Mouse (Mus musculus) CH12.LX (cell line): ENCODE data around the gene Gabrb3. TPM values are rescaled to one million over a fixed set of nuclear protein-coding genes. Genes with fewer than 3 reads are reported as not detected.

Experiments
- DNase-seq: peaks from one replicate; pipeline ENCODE4 v3.0.0-alpha.2; 2013; ENCODE audit errors: extremely low read depth
- H3K27ac ChIP-seq: 2 replicates; pipeline ENCODE4 v1.5.1; 2012; ENCODE audit warnings: low read depth, mild to moderate bottlenecking, control low read depth, moderate library complexity; ENCODE audit not compliant: insufficient read depth
- H3K27me3 ChIP-seq: replicated peaks from 2 replicates; pipeline ENCODE3; 2012; ENCODE audit warnings: inconsistent platforms
- H3K36me3 ChIP-seq, 2 experiments: replicated peaks in 1 of 2; 2 replicates each; pipeline versions ENCODE3 to v1.6.1; 2012; ENCODE audit warnings: inconsistent platforms in 1 of 2, low read length in 1 of 2, mild to moderate bottlenecking in 1 of 2, mixed read lengths in 1 of 2, moderate library complexity in 1 of 2; ENCODE audit not compliant: control insufficient read depth in 1 of 2, insufficient read depth in 1 of 2
- H3K4me1 ChIP-seq, 2 experiments: 2 replicates each; pipeline ENCODE4 v1.6.1; 2012; ENCODE audit warnings: inconsistent platforms in 1 of 2, moderate library complexity in 1 of 2; ENCODE audit not compliant: insufficient read depth in 2 of 2, control insufficient read depth in 1 of 2
- H3K4me2 ChIP-seq: 2 replicates; pipeline ENCODE4 v1.6.1; 2012; ENCODE audit warnings: low read depth, mild to moderate bottlenecking, control low read depth; ENCODE audit not compliant: poor library complexity, insufficient read depth, severe bottlenecking
- H3K4me3 ChIP-seq, 3 experiments: fragments of 150-350 bp in 1 of 3; sonication (generic) in 1 of 3; replicated peaks in 1 of 3; 2 replicates each; pipeline versions ENCODE3 to v1.5.1; 2011 to 2012; ENCODE audit warnings: low read depth in 2 of 3, low read length in 2 of 3, mild to moderate bottlenecking in 2 of 3, moderate library complexity in 2 of 3, control low read depth in 1 of 3, improper control_type of control experiment in 1 of 3, inconsistent platforms in 1 of 3, mixed read lengths in 1 of 3; ENCODE audit not compliant: poor library complexity in 1 of 3
- H3K79me2 ChIP-seq: replicated peaks from 2 replicates; pipeline ENCODE4 v1.6.1; 2012; ENCODE audit warnings: mild to moderate bottlenecking, moderate library complexity; ENCODE audit not compliant: control insufficient read depth, poor library complexity, insufficient read depth, severe bottlenecking; ENCODE audit errors: extremely low read depth
- H3K9ac ChIP-seq: 2 replicates; pipeline ENCODE4 v1.6.1; 2012; ENCODE audit warnings: low read depth, mild to moderate bottlenecking, control low read depth, moderate library complexity; ENCODE audit not compliant: insufficient read depth
- H3K9me3 ChIP-seq: replicated peaks from 2 replicates; pipeline ENCODE3; 2012; ENCODE audit warnings: low read length, inconsistent platforms, mixed read lengths
- E2F4 ChIP-seq: IDR thresholded peaks from 2 replicates; pipeline ENCODE4 v1.6.1; 2011; ENCODE audit warnings: low read depth, low read length, improper control_type of control experiment; ENCODE audit not compliant: insufficient replicate concordance
- EP300 ChIP-seq: IDR thresholded peaks from 2 replicates; pipeline ENCODE4 v1.6.1; 2011; ENCODE audit warnings: low read length, improper control_type of control experiment
- JUN ChIP-seq: IDR thresholded peaks from 2 replicates; pipeline ENCODE4 v1.6.1; 2011; ENCODE audit warnings: low read depth, mild to moderate bottlenecking, low read length, improper control_type of control experiment, moderate library complexity; ENCODE audit not compliant: insufficient read depth
- JUND ChIP-seq: conservative IDR thresholded peaks from 2 replicates; pipeline ENCODE4 v1.6.1; 2011; ENCODE audit warnings: low read depth, low read length, improper control_type of control experiment
- MAFK ChIP-seq: IDR thresholded peaks from 2 replicates; pipeline ENCODE4 v1.6.1; 2011; ENCODE audit warnings: low read length, improper control_type of control experiment; ENCODE audit not compliant: insufficient replicate concordance
- MAX ChIP-seq: IDR thresholded peaks from 2 replicates; pipeline ENCODE4 v1.6.1; 2011; ENCODE audit warnings: low read length, improper control_type of control experiment
- MAZ ChIP-seq: IDR thresholded peaks from 2 replicates; pipeline ENCODE4 v1.6.1; 2012; ENCODE audit warnings: low read depth, mild to moderate bottlenecking, inconsistent platforms, low read length, improper control_type of control experiment, moderate library complexity
- MEF2A ChIP-seq: IDR thresholded peaks from 2 replicates; pipeline ENCODE4 v1.6.1; 2014; ENCODE audit warnings: low read depth, mild to moderate bottlenecking, inconsistent platforms, low read length, improper control_type of control experiment, borderline replicate concordance
- MXI1 ChIP-seq: IDR thresholded peaks from 2 replicates; pipeline ENCODE4 v1.6.1; 2011; ENCODE audit warnings: mild to moderate bottlenecking, low read depth, low read length, improper control_type of control experiment
- NRF1 ChIP-seq: IDR thresholded peaks from 2 replicates; pipeline ENCODE4 v1.6.1; 2014; ENCODE audit warnings: low read depth, mild to moderate bottlenecking, inconsistent platforms, low read length, improper control_type of control experiment, moderate library complexity
- PAX5 ChIP-seq: IDR thresholded peaks from 2 replicates; pipeline ENCODE4 v1.6.1; 2012; ENCODE audit warnings: low read length, inconsistent platforms, mixed read lengths
- POLR2AphosphoS2 ChIP-seq: IDR thresholded peaks from 2 replicates; pipeline ENCODE4 v1.6.1; 2011; ENCODE audit warnings: low read depth, low read length, improper control_type of control experiment
- RAD21 ChIP-seq: IDR thresholded peaks from 2 replicates; pipeline ENCODE4 v1.6.1; 2011; ENCODE audit warnings: low read depth, mild to moderate bottlenecking, low read length, improper control_type of control experiment, moderate library complexity
- RCOR1 ChIP-seq: conservative IDR thresholded peaks from 2 replicates; pipeline ENCODE4 v1.6.1; 2012; ENCODE audit warnings: low read depth, mild to moderate bottlenecking, inconsistent platforms, low read length, improper control_type of control experiment
- TCF12 ChIP-seq: IDR thresholded peaks from 2 replicates; pipeline ENCODE4 v1.6.1; 2014; ENCODE audit warnings: low read depth, mild to moderate bottlenecking, inconsistent platforms, low read length, improper control_type of control experiment
- ZKSCAN1 ChIP-seq: IDR thresholded peaks from 2 replicates; pipeline ENCODE4 v1.6.1; 2012; ENCODE audit warnings: low read depth, inconsistent platforms, low read length, improper control_type of control experiment, borderline replicate concordance
- dilution Hi-C: fragments of 300-500 bp; cut with MboI; formaldehyde crosslinking; loops from 2 replicates; pipeline ENCODE4 v1.14.3; 2020; ENCODE audit warnings: low sequenced_read_pairs; ENCODE audit not compliant: extremely low pct_unique_long_range_greater_than_20kb, extremely low pct_ligation_motif_present
- in situ Hi-C: fragments of 300-500 bp; cut with MboI; formaldehyde crosslinking; loops from 3 replicates; pipeline ENCODE4 v1.14.3; 2019; ENCODE audit warnings: low sequenced_read_pairs, low pct_ligation_motif_present, low pct_unique_long_range_greater_than_20kb, mixed read lengths
- polyA plus RNA-seq: library from polyadenylated mRNA; unstranded; fragments of >175 nt; gene quantifications from 2 replicates; pipeline ENCODE4 v1.2.1, GENCODE M21; 2012; ENCODE audit warnings: low read depth; ENCODE audit not compliant: insufficient read length
- total RNA-seq, 2 experiments: library from RNA; depleted of rRNA; stranded (reverse); fragments of 300-350 nt in 1 of 2; fragments of >200 nt in 1 of 2; gene quantifications; 2 replicates each; pipeline ENCODE4 v1.2.3; 2012 to 2014

Gene Gabrb3
- total and polyA plus RNA-seq, 3 experiments: not detected

- Histone ChIP-seq H3K9me3 (peaks cover 60% of the 10 kb centered on the region), H3K36me3 (no peaks in the 10 kb centered on the region), H3K4me1 (no peaks in the 10 kb centered on the region), H3K4me2 (no peak overlapping the region), H3K27ac (no peak overlapping the region), H3K27me3 (no peaks in the 10 kb centered on the region), H3K4me3 (no peak overlapping the region), H3K9ac (no peak overlapping the region), H3K79me2 (no peaks in the 10 kb centered on the region)
- dilution Hi-C loops: no loop called here
- DNase-seq: no peak
- no peak for TF ChIP-seq MXI1
- no peak for TF ChIP-seq MAX
- TF ChIP-seq TCF12: no peak
- TF ChIP-seq JUN: no peak
- TF ChIP-seq MAFK: no peak
- no peak for TF ChIP-seq EP300
- TF ChIP-seq ZKSCAN1: no peak
- no peak for TF ChIP-seq RAD21
- no peak for TF ChIP-seq MAZ
- TF ChIP-seq POLR2AphosphoS2: no peak
- TF ChIP-seq NRF1: no peak
- TF ChIP-seq MEF2A: no peak
- TF ChIP-seq, all 38 proteins: peak for 0
- in situ Hi-C loops: no loop called here
Measured at GRCm38 (mm10) chr7:57647345-57647744, 227.9 kb downstream of the Gabrb3 start.

GRCm38 (mm10) chr7:57648136-57648755 is 228.8 kb downstream of the Gabrb3 start:
- DNase-seq: no peak
- H3K27ac ChIP-seq: no peak overlapping the region
- in situ Hi-C loops (no loop called here), dilution Hi-C loops (no loop called here)
- no peaks in the 10 kb centered on the region for H3K36me3 ChIP-seq
- H3K4me3 ChIP-seq: no peak overlapping the region
- H3K27me3 ChIP-seq: no peaks in the 10 kb centered on the region
- no peak overlapping the region for H3K9ac ChIP-seq
- no peaks in the 10 kb centered on the region for H3K4me1 ChIP-seq
- no peak overlapping the region; the same call in 1 of the 2 replicates for H3K4me2 ChIP-seq
- H3K9me3 ChIP-seq: peaks cover 62% of the 10 kb centered on the region
- no peaks in the 10 kb centered on the region for H3K79me2 ChIP-seq
- TF ChIP-seq ZKSCAN1 (no peak), TCF12 (no peak), RCOR1 (no peak), NRF1 (no peak), MEF2A (no peak), PAX5 (no peak), MAFK (no peak), E2F4 (no peak), EP300 (no peak), JUND (no peak)
